Comparison of ENCODE assay signal across 11 mouse cellular contexts in the genomic region with DNA sequence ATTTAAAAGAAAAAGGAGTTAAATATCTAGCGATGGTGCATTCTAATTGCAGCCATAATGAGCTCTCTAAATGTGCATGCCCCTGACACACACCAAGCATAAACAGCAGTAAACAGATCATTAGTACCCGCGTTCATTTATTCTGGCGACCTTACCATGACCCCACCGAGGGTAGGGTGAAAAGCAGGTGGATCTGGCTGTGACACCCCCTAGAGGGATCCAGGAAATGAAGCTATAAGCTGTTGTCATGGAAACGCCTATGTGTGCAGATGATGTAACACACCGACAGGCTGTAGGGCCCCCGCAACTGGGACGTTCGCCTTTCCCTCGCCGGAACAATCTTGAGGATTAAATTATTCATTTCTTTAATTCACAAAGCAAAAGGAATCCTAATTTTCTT. TPM values are rescaled to one million over a fixed set of nuclear protein-coding genes. Genes with fewer than 3 reads are reported as not detected.
A peak's percentile ranks its signal among the peaks of the same experiment; 100 is the strongest.
DNase-seq lines count a peak whose midpoint lies in the region; ATAC-seq and TF ChIP-seq lines count a peak whose summit lies in the region.
"Had no signal": no experiment of that assay in that cellular context is flagged by ENCODE, and none has a peak within 500 bp of the region (broad histone marks: within the 10 kb centered on the region; RNA-seq: fewer than 3 reads in every experiment).

No protein-coding gene starts in this region.

- TF ChIP-seq POLR2A in brain, embryonic 14.5 days (IDR thresholded peaks at IDR 0.05; ENCODE audit: borderline replicate concordance, extremely low read depth, insufficient read depth, insufficient read length, poor library complexity, severe bottlenecking) = no peak

- peak overlapping the region; percentile 49 for H3K27ac ChIP-seq in hindbrain, embryonic 11.5 days (ENCODE audit: low read depth, low read length)
- no peak overlapping the region for H3K27ac ChIP-seq in hindbrain, embryonic 10.5 days
- peak overlapping the region; percentile 41; the same call in 1 of the 2 replicates for H3K27ac ChIP-seq in hindbrain, postnatal 0 days
- peak overlapping the region; percentile 83 for H3K27ac ChIP-seq in neural tube, embryonic 11.5 days (ENCODE audit: low read depth, low read length)

- peak; percentile 60 for DNase-seq in hindbrain, embryonic 11.5 days (ENCODE audit: low spot score)
- no peak for DNase-seq in hindbrain, embryonic 10.5 days (ENCODE audit: low spot score)
- peak; percentile 86 for DNase-seq in brain, embryonic 14.5 days (ENCODE audit: low read depth)
- DNase-seq in hindbrain, postnatal 0 days (ENCODE audit: low spot score) = peak; percentile 71
- peak; percentile 77 for DNase-seq in neural tube, embryonic 11.5 days (ENCODE audit: low spot score)
- no peak for DNase-seq in gastrocnemius, postnatal 36 days
- DNase-seq in lung, postnatal 25 days (ENCODE audit: low spot score) = no peak
- DNase-seq in spleen, adult 12 weeks (ENCODE audit: low spot score) = no peak

- H3K9ac ChIP-seq in hindbrain, embryonic 11.5 days (ENCODE audit: low read depth, low read length) = no peak overlapping the region
- 0 out of 2 replicates have a peak overlapping the region, but pooled peaks have one; percentile 19 for H3K9ac ChIP-seq in hindbrain, postnatal 0 days (replicated peaks; ENCODE audit: low read length)
- H3K9ac ChIP-seq in neural tube, embryonic 11.5 days (ENCODE audit: low read length) = peak overlapping the region; percentile 19; the same call in 1 of the 2 replicates
- H3K9ac ChIP-seq: heart, embryonic 12.5 days had no signal

- H3K4me2 ChIP-seq in hindbrain, embryonic 11.5 days (replicated peaks; ENCODE audit: low read depth, low read length) = peak overlapping the region; percentile 12; the same call in 1 of the 2 replicates
- peak overlapping the region; percentile 20; the same call in 1 of the 2 replicates for H3K4me2 ChIP-seq in hindbrain, postnatal 0 days (ENCODE audit: low read depth, low read length)
- peak overlapping the region; percentile 23 for H3K4me2 ChIP-seq in neural tube, embryonic 11.5 days (ENCODE audit: low read depth)
- H3K4me2 ChIP-seq: heart, embryonic 12.5 days had no signal

- peak; percentile 35; the same call in 1 of the 2 replicates for ATAC-seq in hindbrain, embryonic 11.5 days (ENCODE audit: low FRiP score)
- peak; percentile 53; the same call in 1 of the 2 replicates for ATAC-seq in hindbrain, postnatal 0 days
- peak; percentile 73; the same call in 1 of the 2 replicates for ATAC-seq in neural tube, embryonic 11.5 days (ENCODE audit: insufficient read depth, low FRiP score, low TSS enrichment)
- ATAC-seq: activated CD4-positive, CD25-positive, alpha-beta regulatory T cell, adult 4 months; lung, postnatal 0 days had no signal

- H3K4me3 ChIP-seq in hindbrain, embryonic 11.5 days (ENCODE audit: low read depth, low read length) = no peak overlapping the region
- no peak overlapping the region for H3K4me3 ChIP-seq in hindbrain, embryonic 10.5 days
- H3K4me3 ChIP-seq in hindbrain, postnatal 0 days (ENCODE audit: low read length) = no peak overlapping the region
- H3K4me3 ChIP-seq in neural tube, embryonic 11.5 days (ENCODE audit: low read depth, low read length) = no peak overlapping the region
- H3K4me3 ChIP-seq: heart, embryonic 12.5 days had no signal

- intact Hi-C loops in gastrocnemius, postnatal 36 days (cut with DNase I) = no loop called here

- no peaks in the 10 kb centered on the region for H3K9me3 ChIP-seq in hindbrain, embryonic 11.5 days (ENCODE audit: control insufficient read depth, low read length)
- H3K9me3 ChIP-seq in hindbrain, embryonic 10.5 days = no peaks in the 10 kb centered on the region
- no peaks in the 10 kb centered on the region for H3K9me3 ChIP-seq in hindbrain, postnatal 0 days (ENCODE audit: low read length)
- H3K9me3 ChIP-seq in neural tube, embryonic 11.5 days (ENCODE audit: control insufficient read depth, low read length) = no peaks in the 10 kb centered on the region
- H3K9me3 ChIP-seq: heart, embryonic 12.5 days had no signal

- H3K4me1 ChIP-seq in hindbrain, embryonic 11.5 days (replicated peaks; ENCODE audit: control insufficient read depth, insufficient read depth, low read length) = no peaks in the 10 kb centered on the region
- H3K4me1 ChIP-seq in hindbrain, embryonic 10.5 days (replicated peaks) = peaks cover 50% of the 10 kb centered on the region
- H3K4me1 ChIP-seq in hindbrain, postnatal 0 days (ENCODE audit: insufficient read depth, low read length) = no peaks in the 10 kb centered on the region; the same call in 1 of the 2 replicates
- peaks cover 36% of the 10 kb centered on the region for H3K4me1 ChIP-seq in neural tube, embryonic 11.5 days (ENCODE audit: control insufficient read depth, insufficient read depth, low read length)
- H3K4me1 ChIP-seq: heart, embryonic 12.5 days had no signal

- TF ChIP-seq CTCF in brain, embryonic 14.5 days (IDR thresholded peaks at IDR 0.05; ENCODE audit: borderline replicate concordance, extremely low read depth, insufficient read depth, insufficient read length) = no peak
- peak; percentile 16 for TF ChIP-seq CTCF in hindbrain, postnatal 0 days (IDR thresholded peaks at IDR 0.05; ENCODE audit: low read depth)

- H3K27me3 ChIP-seq in hindbrain, embryonic 11.5 days (ENCODE audit: control insufficient read depth, insufficient read depth, low read length) = no peaks in the 10 kb centered on the region
- H3K27me3 ChIP-seq in hindbrain, embryonic 10.5 days (ENCODE audit: insufficient read depth, poor library complexity, severe bottlenecking) = peaks cover 16% of the 10 kb centered on the region
- no peaks in the 10 kb centered on the region for H3K27me3 ChIP-seq in hindbrain, postnatal 0 days (ENCODE audit: insufficient read depth, low read length)
- H3K27me3 ChIP-seq in neural tube, embryonic 11.5 days (ENCODE audit: control insufficient read depth, insufficient read depth, low read length) = no peaks in the 10 kb centered on the region

- no peaks in the 10 kb centered on the region for H3K36me3 ChIP-seq in hindbrain, embryonic 11.5 days (ENCODE audit: control insufficient read depth, insufficient read depth, low read length)
- no peaks in the 10 kb centered on the region for H3K36me3 ChIP-seq in hindbrain, embryonic 10.5 days
- H3K36me3 ChIP-seq in hindbrain, postnatal 0 days (ENCODE audit: insufficient read depth, low read length) = no peaks in the 10 kb centered on the region
- no peaks in the 10 kb centered on the region for H3K36me3 ChIP-seq in neural tube, embryonic 11.5 days (ENCODE audit: control insufficient read depth, insufficient read depth, low read length)
- H3K36me3 ChIP-seq: heart, embryonic 12.5 days had no signal

- WGBS in hindbrain, embryonic 11.5 days = 25% methylated on average over 12 of the region's 12 CpGs
- WGBS in hindbrain, embryonic 10.5 days = 33% methylated on average over 12 of the region's 12 CpGs
- 12% methylated on average over 12 of the region's 12 CpGs for WGBS in hindbrain, postnatal 0 days
- 14% methylated on average over 12 of the region's 12 CpGs for WGBS in neural tube, embryonic 11.5 days

RNA-seq across cellular contexts. Expression of gene Snx11, which starts 35.4 kb away (rescaled TPM):
- 13.8 and 14.4 TPM in 2 replicates for polyA plus RNA-seq in hindbrain, embryonic 11.5 days (2014; fragmentation: Nextera tagmentation; extraction: Ambion mirVana)
- 28.0 and 30.4 TPM in 2 replicates for polyA plus RNA-seq in hindbrain, embryonic 10.5 days (2016; fragmentation: Nextera tagmentation; extraction: Ambion mirVana)
- 54.8 and 60.8 TPM in 2 replicates for polyA plus RNA-seq in brain, embryonic 14.5 days (2012; rRNA removed)
- total RNA-seq in hindbrain, postnatal 0 days (2014; rRNA removed) = 66.0 and 71.4 TPM in 2 replicates
- polyA plus RNA-seq in hindbrain, postnatal 0 days (2015; fragmentation: Nextera tagmentation; extraction: Ambion mirVana) = 36.5 and 40.9 TPM in 2 replicates
- polyA plus RNA-seq in neural tube, embryonic 11.5 days (2014; fragmentation: Nextera tagmentation; extraction: Ambion mirVana) = 19.9 and 20.9 TPM in 2 replicates
- total RNA-seq in gastrocnemius, postnatal 36 days (2021) = 10 to 100 TPM; 10.0 to 10.3 TPM

RNA-seq across cellular contexts. Expression of gene Cbx1, which starts 46.9 kb away (rescaled TPM):
- 147 and 158 TPM in 2 replicates for polyA plus RNA-seq in hindbrain, embryonic 11.5 days (2014; fragmentation: Nextera tagmentation; extraction: Ambion mirVana)
- polyA plus RNA-seq in hindbrain, embryonic 10.5 days (2016; fragmentation: Nextera tagmentation; extraction: Ambion mirVana) = 158 and 198 TPM in 2 replicates
- 79.2 and 79.7 TPM in 2 replicates for polyA plus RNA-seq in brain, embryonic 14.5 days (2012; rRNA removed)
- 23.1 and 27.9 TPM in 2 replicates for total RNA-seq in hindbrain, postnatal 0 days (2014; rRNA removed)
- 57.2 and 63.0 TPM in 2 replicates for polyA plus RNA-seq in hindbrain, postnatal 0 days (2015; fragmentation: Nextera tagmentation; extraction: Ambion mirVana)
- polyA plus RNA-seq in neural tube, embryonic 11.5 days (2014; fragmentation: Nextera tagmentation; extraction: Ambion mirVana) = 133 and 135 TPM in 2 replicates
- total RNA-seq in gastrocnemius, postnatal 36 days (2021) = 10 to 100 TPM; 33.3 to 34.3 TPM

Comparison
In these comparisons a context has a peak if more than half of its experiments do, and no peak if none do; other contexts are left out.
1. DNase-seq: peak in hindbrain, embryonic 11.5 days (single experiment), brain, embryonic 14.5 days (single experiment), hindbrain, postnatal 0 days (single experiment) and neural tube, embryonic 11.5 days (single experiment); none in hindbrain, embryonic 10.5 days (single experiment), gastrocnemius, postnatal 36 days (0 of 2), lung, postnatal 25 days (single experiment) and spleen, adult 12 weeks (single experiment).
2. Peak in every context shown above with its lines, with median percentiles within 50 percentile points of each other: ATAC-seq and H3K4me2 ChIP-seq.